Mouse (Mus musculus) MEL (cell line): Measurements from ENCODE around the gene Nat14. TPM values are rescaled to one million over a fixed set of nuclear protein-coding genes. Genes with fewer than 3 reads are reported as not detected.
"Not testable (repeated sequence)": the region's sequence is repeated elsewhere in the genome, so short reads cannot be mapped to it uniquely, and the experiment has no call there.

Experiments
- DNase-seq: peaks from one replicate; pipeline ENCODE4 v3.0.0; 2011; ENCODE audit warnings: low read depth, low spot score
- H3K27ac ChIP-seq: 2 replicates; pipeline ENCODE4 v1.5.1; 2012; ENCODE audit warnings: low read depth, mild to moderate bottlenecking, control low read depth, low read length, moderate library complexity; ENCODE audit not compliant: control insufficient read depth
- H3K27me3 ChIP-seq, 2 experiments: fragments of 150-350 bp in 1 of 2; sonication (generic) in 1 of 2; 2 replicates each; pipeline ENCODE4 v1.6.1; 2012; ENCODE audit warnings: low read length in 2 of 2, mild to moderate bottlenecking in 2 of 2, improper control_type of control experiment in 1 of 2, moderate library complexity in 1 of 2; ENCODE audit not compliant: insufficient read depth in 2 of 2, control insufficient read depth in 1 of 2
- H3K36me3 ChIP-seq, 2 experiments: 2 replicates each; pipeline ENCODE4 v1.6.1; 2012 to 2014; ENCODE audit warnings: low read length in 2 of 2, improper control_type of control experiment in 1 of 2, inconsistent platforms in 1 of 2, mild to moderate bottlenecking in 1 of 2; ENCODE audit not compliant: insufficient read depth in 2 of 2, control insufficient read depth in 1 of 2
- H3K4me1 ChIP-seq, 2 experiments: fragments of 150-350 bp in 1 of 2; sonication (generic) in 1 of 2; 2 replicates each; pipeline ENCODE4 v1.6.1; 2012; ENCODE audit warnings: low read length in 2 of 2, improper control_type of control experiment in 1 of 2, mild to moderate bottlenecking in 1 of 2; ENCODE audit not compliant: insufficient read depth in 2 of 2, control insufficient read depth in 1 of 2
- H3K4me3 ChIP-seq, 2 experiments: fragments of 150-350 bp in 1 of 2; sonication (generic) in 1 of 2; 2 replicates each; pipeline ENCODE4 v1.5.1; 2012; ENCODE audit warnings: low read depth in 2 of 2, low read length in 2 of 2, mild to moderate bottlenecking in 2 of 2, moderate library complexity in 2 of 2, control low read depth in 1 of 2, improper control_type of control experiment in 1 of 2; ENCODE audit not compliant: control insufficient read depth in 1 of 2, insufficient read depth in 1 of 2
- H3K79me2 ChIP-seq: 2 replicates; pipeline ENCODE4 v1.6.1; 2012; ENCODE audit warnings: mild to moderate bottlenecking, low read length, moderate library complexity; ENCODE audit not compliant: control insufficient read depth, poor library complexity, insufficient read depth
- H3K9ac ChIP-seq: 2 replicates; pipeline ENCODE4 v1.6.1; 2012; ENCODE audit warnings: low read depth, mild to moderate bottlenecking, control low read depth, low read length, moderate library complexity; ENCODE audit not compliant: control insufficient read depth, poor library complexity, severe bottlenecking
- H3K9me3 ChIP-seq: fragments of 150-350 bp; sonication (generic); replicated peaks from 2 replicates; pipeline ENCODE4 v1.6.1; 2012; ENCODE audit warnings: mild to moderate bottlenecking, low read length, improper control_type of control experiment, moderate library complexity; ENCODE audit not compliant: insufficient read depth
- BHLHE40 ChIP-seq: IDR thresholded peaks from 2 replicates; pipeline ENCODE4 v1.6.1; 2012; ENCODE audit warnings: low read depth, mild to moderate bottlenecking, inconsistent platforms, low read length, improper control_type of control experiment, borderline replicate concordance
- CHD1 ChIP-seq: IDR thresholded peaks from 2 replicates; pipeline ENCODE4 v1.6.1; 2012; ENCODE audit warnings: low read depth, mild to moderate bottlenecking, inconsistent platforms, low read length, improper control_type of control experiment
- CTCF ChIP-seq, 3 experiments: IDR thresholded peaks in 2 of 3; conservative IDR thresholded peaks in 1 of 3; 2 replicates each; pipeline ENCODE4 v1.5.1; 2011 to 2012; ENCODE audit warnings: low read length in 3 of 3, low read depth in 2 of 3, mild to moderate bottlenecking in 2 of 3, improper control_type of control experiment in 1 of 3, inconsistent platforms in 1 of 3, mixed read lengths in 1 of 3, moderate library complexity in 1 of 3; ENCODE audit not compliant: control insufficient read depth in 1 of 3, insufficient read depth in 1 of 3, poor library complexity in 1 of 3, severe bottlenecking in 1 of 3
- EP300 ChIP-seq, 2 experiments: IDR thresholded peaks; 2 replicates each; pipeline ENCODE4 v1.6.1; 2011; ENCODE audit warnings: improper control_type of control experiment in 2 of 2, low read length in 2 of 2, low read depth in 1 of 2, mild to moderate bottlenecking in 1 of 2
- ETS1 ChIP-seq: IDR thresholded peaks from 2 replicates; pipeline ENCODE4 v1.6.1; 2012; ENCODE audit warnings: low read depth, mild to moderate bottlenecking, inconsistent platforms, low read length, improper control_type of control experiment, moderate library complexity
- JUND ChIP-seq: IDR thresholded peaks from 2 replicates; pipeline ENCODE4 v1.6.1; 2011; ENCODE audit warnings: low read depth, mild to moderate bottlenecking, improper control_type of control experiment, low read length
- KAT2A ChIP-seq: conservative IDR thresholded peaks from 2 replicates; pipeline ENCODE4 v1.6.1; 2012; ENCODE audit warnings: low read depth, low read length, improper control_type of control experiment, inconsistent platforms
- MAFK ChIP-seq: IDR thresholded peaks from 2 replicates; pipeline ENCODE4 v1.6.1; 2011; ENCODE audit warnings: low read depth, mild to moderate bottlenecking, low read length, improper control_type of control experiment, borderline replicate concordance
- MXI1 ChIP-seq: IDR thresholded peaks from 2 replicates; pipeline ENCODE4 v1.6.1; 2011; ENCODE audit warnings: mild to moderate bottlenecking, low read depth, low read length, improper control_type of control experiment
- MYB ChIP-seq: IDR thresholded peaks from 2 replicates; pipeline ENCODE4 v1.6.1; 2011; ENCODE audit warnings: mild to moderate bottlenecking, low read depth, low read length, improper control_type of control experiment
- MYC ChIP-seq: IDR thresholded peaks from 2 replicates; pipeline ENCODE4 v1.6.1; 2011; ENCODE audit warnings: low read depth, mild to moderate bottlenecking, low read length, improper control_type of control experiment, moderate library complexity
- NELFE ChIP-seq: IDR thresholded peaks from 2 replicates; pipeline ENCODE4 v1.6.1; 2011; ENCODE audit warnings: low read depth, low read length, improper control_type of control experiment
- POLR2A ChIP-seq, 2 experiments: IDR thresholded peaks; 2 replicates each; pipeline ENCODE4 v1.6.1; 2011 to 2012; ENCODE audit warnings: low read length in 2 of 2, mild to moderate bottlenecking in 2 of 2, control low read depth in 1 of 2, improper control_type of control experiment in 1 of 2, low read depth in 1 of 2, moderate library complexity in 1 of 2; ENCODE audit not compliant: control insufficient read depth in 1 of 2, insufficient read depth in 1 of 2, poor library complexity in 1 of 2
- RAD21 ChIP-seq: IDR thresholded peaks from 2 replicates; pipeline ENCODE4 v1.6.1; 2011; ENCODE audit warnings: mild to moderate bottlenecking, low read depth, low read length, improper control_type of control experiment
- SIN3A ChIP-seq: IDR thresholded peaks from 2 replicates; pipeline ENCODE4 v1.6.1; 2012; ENCODE audit warnings: low read length, improper control_type of control experiment, inconsistent platforms
- SMC3 ChIP-seq: IDR thresholded peaks from 2 replicates; pipeline ENCODE4 v1.6.1; 2011; ENCODE audit warnings: low read depth, low read length, improper control_type of control experiment
- UBTF ChIP-seq: IDR thresholded peaks from 2 replicates; pipeline ENCODE4 v1.6.1; 2012; ENCODE audit warnings: low read depth, mild to moderate bottlenecking, inconsistent platforms, low read length, improper control_type of control experiment, moderate library complexity, borderline replicate concordance; ENCODE audit not compliant: insufficient read depth
- ZKSCAN1 ChIP-seq: IDR thresholded peaks from 2 replicates; pipeline ENCODE4 v1.6.1; 2012; ENCODE audit warnings: low read depth, mild to moderate bottlenecking, inconsistent platforms, low read length, improper control_type of control experiment, moderate library complexity
- polyA plus RNA-seq, 2 experiments: library from polyadenylated mRNA; stranded (reverse) in 1 of 2; unstranded in 1 of 2; fragments of >175 nt in 1 of 2; fragments of >200 nt in 1 of 2; gene quantifications; 2 replicates each; pipeline versions ENCODE4 v1.2.1 to v1.2.4; 2012; ENCODE audit warnings: low replicate concordance in 2 of 2, low read depth in 1 of 2; ENCODE audit not compliant: insufficient read length in 2 of 2, insufficient read depth in 1 of 2, missing spikeins in 1 of 2
- total RNA-seq: library from RNA; depleted of rRNA; stranded (reverse); fragments of 300-350 nt; gene quantifications from 2 replicates; pipeline ENCODE4 v1.2.3, GENCODE M21; 2012

Gene Nat14
- total and polyA plus RNA-seq, 3 experiments, result 0.81 to 1.9 TPM; not detected in 1

GRCm38 (mm10) chr7:4876753-4877221 lies 45.0 kb upstream of the Nat14 start, which contains the start of gene Isoc2a (continued):
- no peak for TF ChIP-seq ETS1
- TF ChIP-seq UBTF, result no peak
- TF ChIP-seq ZKSCAN1, result no peak
- TF ChIP-seq RAD21, result no peak
- TF ChIP-seq KAT2A, result no peak
- TF ChIP-seq MYB, result no peak
- TF ChIP-seq POLR2A (IDR thresholded peaks at IDR 0.05; ENCODE audit: control insufficient read depth in 1 of 2, insufficient read depth in 1 of 2, low read depth in 1 of 2, low read length in 2 of 2, poor library complexity in 1 of 2), result peak; percentile 56 to 85
- TF ChIP-seq NELFE, result peak; percentile 70
- TF ChIP-seq BHLHE40, result no peak
- peak; percentile 69; the same call in 1 of the 2 replicates for TF ChIP-seq MYC
- TF ChIP-seq, all 39 proteins: peak for 17

GRCm38 (mm10) chr7:4877226-4877625 lies 44.6 kb upstream of the Nat14 start:
- DNase-seq, result no peak
- TF ChIP-seq MXI1, result peak; percentile 6; the same call in 1 of the 2 replicates
- no peak for TF ChIP-seq MAFK
- no peaks in the 10 kb centered on the region; a peak in 2 of 4 replicates for H3K4me1 ChIP-seq
- no peaks in the 10 kb centered on the region for H3K36me3 ChIP-seq
- no peaks in the 10 kb centered on the region for H3K27me3 ChIP-seq
- peak overlapping the region; percentile 36; the same call in 1 of the 2 replicates for H3K27ac ChIP-seq
- peak overlapping the region; percentile 51 to 90 for H3K4me3 ChIP-seq
- no peaks in the 10 kb centered on the region for H3K9me3 ChIP-seq
- H3K9ac ChIP-seq, result peak overlapping the region; percentile 74
- H3K79me2 ChIP-seq, result peaks cover 4% of the 10 kb centered on the region; the same call in 1 of the 2 replicates

GRCm38 (mm10) chr7:4878186-4878585 lies 43.6 kb upstream of the Nat14 start:
- Histone ChIP-seq H3K4me1 (no peaks in the 10 kb centered on the region; a peak in 2 of 4 replicates), H3K4me3 (no peak overlapping the region; a peak in 1 of 4 replicates), H3K27ac (no peak overlapping the region), H3K36me3 (no peaks in the 10 kb centered on the region), H3K27me3 (no peaks in the 10 kb centered on the region), H3K9ac (no peak overlapping the region), H3K9me3 (no peaks in the 10 kb centered on the region), H3K79me2 (peaks cover 4% of the 10 kb centered on the region; the same call in 1 of the 2 replicates)
- DNase-seq, result peak; percentile 18
- TF ChIP-seq EP300 (IDR thresholded peaks at IDR 0.05; ENCODE audit: low read depth in 1 of 2, low read length in 2 of 2) (no peak), CTCF (IDR thresholded peaks at IDR 0.05 in 2 of 3, conservative IDR thresholded peaks at IDR 0.05 in 1 of 3; ENCODE audit: control insufficient read depth in 1 of 3, insufficient read depth in 1 of 3, low read depth in 2 of 3, low read length in 3 of 3, poor library complexity in 1 of 3, severe bottlenecking in 1 of 3) (peak; percentile 11 to 43 (median 40); a peak in 4 of 6 replicates), SIN3A (no peak), JUND (no peak), RAD21 (peak; percentile 4), SMC3 (peak; percentile 43), MXI1 (no peak), CHD1 (no peak)

- DNase-seq, H3K79me2 ChIP-seq, H3K27ac ChIP-seq, H3K9me3 ChIP-seq, H3K27me3 ChIP-seq, H3K36me3 ChIP-seq, H3K9ac ChIP-seq, H3K4me3 ChIP-seq, H3K4me1 ChIP-seq: not testable (repeated sequence)
Observed at GRCm38 (mm10) chr7:4879036-4879435, 42.8 kb upstream of the Nat14 start.
